Mouse (Mus musculus) testis, adult 2 months (tissue): Measurements from ENCODE around the gene Zfp607b.

Experiments
- CTCF ChIP-seq: fragments of 200-500 bp; IDR thresholded peaks from 2 replicates; pipeline ENCODE4 v1.5.1; 2012; ENCODE audit warnings: low read depth, mild to moderate bottlenecking, inconsistent platforms, low read length, moderate library complexity; ENCODE audit not compliant: control insufficient read depth, insufficient read depth, insufficient replicate concordance
- POLR2A ChIP-seq: fragments of 200-500 bp; IDR thresholded peaks from 2 replicates; pipeline ENCODE4 v1.6.1; 2012; ENCODE audit warnings: low read depth, mild to moderate bottlenecking, inconsistent platforms, low read length, moderate library complexity; ENCODE audit not compliant: control insufficient read depth

DNA sequence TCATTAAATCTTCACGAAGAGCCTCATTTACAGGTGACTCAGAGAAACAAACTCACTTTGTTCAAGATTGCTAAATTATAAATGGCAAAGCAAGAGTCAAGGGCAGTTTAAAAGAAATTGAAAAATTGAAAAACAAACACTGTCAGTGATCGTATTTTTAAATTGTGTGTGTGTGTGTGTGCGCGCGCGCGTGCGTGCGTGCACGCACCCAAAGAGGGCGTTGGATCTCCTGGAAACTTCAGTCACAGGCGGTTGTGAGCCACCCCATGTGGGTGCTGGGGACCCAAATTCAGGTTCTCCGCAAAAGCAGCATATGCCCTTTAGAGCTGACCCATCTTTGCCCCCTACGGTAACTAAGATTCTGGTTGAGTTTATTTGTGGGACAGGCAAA, 13.9 kb upstream of the Zfp607b start:
- TF ChIP-seq CTCF (no peak), POLR2A (peak; percentile 33; the same call in 1 of the 2 replicates)
